Mouse (Mus musculus) hindbrain, embryonic 16.5 days (tissue): ENCODE results near the gene Alk. TPM values are rescaled to one million over a fixed set of nuclear protein-coding genes. Genes with fewer than 3 reads are reported as not detected.
A peak's percentile ranks its signal among the peaks of the same experiment; 100 is the strongest.

Experiments
- ATAC-seq: fragments of 200-750 bp; cut with Nextera tagmentation; 2 replicates; pipeline ENCODE4 v1.8.0; 2017; ENCODE audit warnings: moderate TSS enrichment, moderate library complexity
- H3K27ac ChIP-seq: fragments of 300-500 bp; sonication (generic); 2 replicates; pipeline ENCODE4 v1.5.1; 2014; ENCODE audit warnings: low read depth, mild to moderate bottlenecking, control low read depth, low read length, moderate library complexity
- H3K27me3 ChIP-seq: fragments of 300-500 bp; sonication (generic); replicated peaks from 2 replicates; pipeline ENCODE4 v1.6.1; 2014; ENCODE audit warnings: low read length; ENCODE audit not compliant: control insufficient read depth, insufficient read depth
- H3K36me3 ChIP-seq: fragments of 300-500 bp; sonication (generic); 2 replicates; pipeline ENCODE4 v1.6.1; 2014; ENCODE audit warnings: mild to moderate bottlenecking, low read length, moderate library complexity, mixed read lengths; ENCODE audit not compliant: control insufficient read depth, insufficient read depth
- H3K4me1 ChIP-seq: fragments of 300-500 bp; sonication (generic); 2 replicates; pipeline ENCODE4 v1.6.1; 2014; ENCODE audit warnings: low read depth, low read length; ENCODE audit not compliant: control insufficient read depth, insufficient read depth
- H3K4me2 ChIP-seq: fragments of 300-500 bp; sonication (generic); 2 replicates; pipeline ENCODE4 v1.6.1; 2014; ENCODE audit warnings: mild to moderate bottlenecking, low read length, control low read depth, moderate library complexity
- H3K4me3 ChIP-seq: fragments of 300-500 bp; sonication (generic); 2 replicates; pipeline ENCODE4 v1.5.1; 2014; ENCODE audit warnings: mild to moderate bottlenecking, low read length, control low read depth, moderate library complexity
- H3K9ac ChIP-seq: fragments of 300-500 bp; sonication (generic); 2 replicates; pipeline ENCODE4 v1.6.1; 2014; ENCODE audit warnings: low read depth, mild to moderate bottlenecking, control low read depth, low read length, moderate library complexity
- H3K9me3 ChIP-seq: fragments of 300-500 bp; sonication (generic); 2 replicates; pipeline ENCODE4 v1.6.1; 2014; ENCODE audit warnings: mild to moderate bottlenecking, low read length, moderate library complexity; ENCODE audit not compliant: control insufficient read depth
- WGBS: fragments of 180-500 bp; shearing (Covaris S2); extraction: QIAGEN DNeasy Blood & Tissue Kit; methylation state at CpG from one replicate; pipeline ENCODE4 v1.1.7; 2014; 5-methylcytosine and 5-hydroxymethylcytosine counted together
- polyA plus RNA-seq: library from polyadenylated mRNA; unstranded; fragments of >200 nt; fragmentation: Nextera tagmentation; extraction: Ambion mirVana; gene quantifications from 2 replicates; pipeline ENCODE4 v1.2.1, GENCODE M21; 2015

Gene Alk
- polyA plus RNA-seq, 1 experiment from 2014 or later, result 6.4 TPM

- H3K4me2 ChIP-seq, result peak overlapping the region; percentile 76
- H3K9ac ChIP-seq, result no peak overlapping the region
- peaks cover 15% of the 10 kb centered on the region for H3K4me1 ChIP-seq
- no peaks in the 10 kb centered on the region for H3K36me3 ChIP-seq
- peak overlapping the region; percentile 21; the same call in 1 of the 2 replicates for H3K4me3 ChIP-seq
- 75% methylated on average over 5 of the region's 5 CpGs for WGBS
- H3K27me3 ChIP-seq, result no peaks in the 10 kb centered on the region
- no peak overlapping the region for H3K27ac ChIP-seq
- H3K9me3 ChIP-seq, result no peaks in the 10 kb centered on the region
- ATAC-seq, result no peak
Observed at GRCm38 (mm10) chr17:72600806-72601205, 3.6 kb downstream of the Alk start.

GRCm38 (mm10) chr17:72587671-72588070 lies 16.8 kb downstream of the Alk start:
- H3K4me3 ChIP-seq, result no peak overlapping the region
- H3K36me3 ChIP-seq, result no peaks in the 10 kb centered on the region
- no peak overlapping the region for H3K27ac ChIP-seq
- H3K9ac ChIP-seq, result no peak overlapping the region
- ATAC-seq, result no peak
- H3K27me3 ChIP-seq, result no peaks in the 10 kb centered on the region
- 88% methylated on average over 3 of the region's 3 CpGs for WGBS
- H3K4me2 ChIP-seq, result no peak overlapping the region
- H3K4me1 ChIP-seq, result no peaks in the 10 kb centered on the region
- H3K9me3 ChIP-seq, result no peaks in the 10 kb centered on the region

GRCm38 (mm10) chr17:72580142-72580541 lies 24.3 kb downstream of the Alk start:
- Histone ChIP-seq H3K4me2 (no peak overlapping the region), H3K36me3 (no peaks in the 10 kb centered on the region), H3K27me3 (no peaks in the 10 kb centered on the region), H3K27ac (no peak overlapping the region), H3K4me3 (no peak overlapping the region), H3K9me3 (no peaks in the 10 kb centered on the region), H3K4me1 (no peaks in the 10 kb centered on the region), H3K9ac (no peak overlapping the region)
- no peak for ATAC-seq
- 57% methylated on average over 4 of the region's 4 CpGs for WGBS

GRCm38 (mm10) chr17:72579321-72579720 lies 25.1 kb downstream of the Alk start:
- H3K4me2 ChIP-seq, result no peak overlapping the region
- H3K4me1 ChIP-seq, result no peaks in the 10 kb centered on the region
- no peak overlapping the region for H3K4me3 ChIP-seq
- H3K36me3 ChIP-seq, result no peaks in the 10 kb centered on the region
- H3K9me3 ChIP-seq, result no peaks in the 10 kb centered on the region
- H3K9ac ChIP-seq, result no peak overlapping the region
- H3K27me3 ChIP-seq, result no peaks in the 10 kb centered on the region
- H3K27ac ChIP-seq, result no peak overlapping the region
- 69% methylated on average over 9 of the region's 9 CpGs for WGBS
- ATAC-seq, result no peak

GRCm38 (mm10) chr17:72571379-72571778 lies 33.0 kb downstream of the Alk start:
- 50% methylated on average over 2 of the region's 2 CpGs for WGBS
- Histone ChIP-seq H3K36me3 (no peaks in the 10 kb centered on the region), H3K27ac (no peak overlapping the region), H3K27me3 (no peaks in the 10 kb centered on the region), H3K4me2 (no peak overlapping the region), H3K4me3 (no peak overlapping the region), H3K9me3 (no peaks in the 10 kb centered on the region), H3K9ac (no peak overlapping the region), H3K4me1 (no peaks in the 10 kb centered on the region)
- no peak for ATAC-seq

- Histone ChIP-seq H3K36me3 (no peaks in the 10 kb centered on the region), H3K9me3 (no peaks in the 10 kb centered on the region), H3K4me3 (no peak overlapping the region), H3K4me1 (no peaks in the 10 kb centered on the region), H3K27ac (no peak overlapping the region), H3K9ac (no peak overlapping the region), H3K27me3 (no peaks in the 10 kb centered on the region), H3K4me2 (peak overlapping the region; percentile 22; the same call in 1 of the 2 replicates)
- no peak for ATAC-seq
- WGBS, result 39% methylated on average over 10 of the region's 10 CpGs
Observed at GRCm38 (mm10) chr17:72569491-72569890, 34.9 kb downstream of the Alk start.

GRCm38 (mm10) chr17:72563423-72563822 lies 41.0 kb downstream of the Alk start:
- Histone ChIP-seq H3K36me3 (no peaks in the 10 kb centered on the region), H3K4me1 (no peaks in the 10 kb centered on the region), H3K9ac (no peak overlapping the region), H3K4me3 (no peak overlapping the region), H3K27me3 (no peaks in the 10 kb centered on the region), H3K4me2 (no peak overlapping the region), H3K9me3 (no peaks in the 10 kb centered on the region), H3K27ac (no peak overlapping the region)
- 71% methylated on average over 5 of the region's 5 CpGs for WGBS
- no peak for ATAC-seq

GRCm38 (mm10) chr17:72561471-72561870 lies 43.0 kb downstream of the Alk start:
- Histone ChIP-seq H3K4me1 (no peaks in the 10 kb centered on the region), H3K9me3 (no peaks in the 10 kb centered on the region), H3K36me3 (no peaks in the 10 kb centered on the region), H3K4me3 (no peak overlapping the region), H3K9ac (no peak overlapping the region), H3K27ac (no peak overlapping the region), H3K27me3 (no peaks in the 10 kb centered on the region), H3K4me2 (no peak overlapping the region)
- WGBS, result 26% methylated on average over 3 of the region's 3 CpGs
- no peak for ATAC-seq

GRCm38 (mm10) chr17:72560771-72561170 lies 43.7 kb downstream of the Alk start:
- Histone ChIP-seq H3K9ac (no peak overlapping the region), H3K36me3 (no peaks in the 10 kb centered on the region), H3K9me3 (no peaks in the 10 kb centered on the region), H3K27ac (no peak overlapping the region), H3K4me3 (no peak overlapping the region), H3K4me2 (no peak overlapping the region), H3K27me3 (no peaks in the 10 kb centered on the region), H3K4me1 (no peaks in the 10 kb centered on the region)
- ATAC-seq, result no peak
- WGBS, result 89% methylated on average over 1 of the region's 1 CpGs
